Mouse (Mus musculus) forebrain, embryonic 13.5 days (tissue): Measurements from ENCODE around the gene Psg16. TPM values are rescaled to one million over a fixed set of nuclear protein-coding genes. Genes with fewer than 3 reads are reported as not detected.
"Not testable (repeated sequence)": the region's sequence is repeated elsewhere in the genome, so short reads cannot be mapped to it uniquely, and the experiment has no call there.

ENCODE experiments used
- ATAC-seq: fragments of 200-750 bp; cut with Nextera tagmentation; 2 replicates; pipeline ENCODE4 v1.8.0; 2017
- H3K27ac ChIP-seq: fragments of 300-500 bp; sonication (generic); 2 replicates; pipeline ENCODE4 v1.5.1; 2015; ENCODE audit warnings: inconsistent platforms, mild to moderate bottlenecking, moderate library complexity
- H3K27me3 ChIP-seq: fragments of 300-500 bp; sonication (generic); 2 replicates; pipeline ENCODE4 v1.6.1; 2015; ENCODE audit warnings: mild to moderate bottlenecking, inconsistent platforms
- H3K36me3 ChIP-seq: fragments of 300-500 bp; sonication (generic); 2 replicates; pipeline ENCODE4 v1.6.1; 2015; ENCODE audit warnings: mild to moderate bottlenecking, inconsistent platforms; ENCODE audit not compliant: poor library complexity, severe bottlenecking
- H3K4me1 ChIP-seq: fragments of 300-500 bp; sonication (generic); 2 replicates; pipeline ENCODE4 v1.6.1; 2015; ENCODE audit warnings: inconsistent platforms
- H3K4me2 ChIP-seq: fragments of 300-500 bp; sonication (generic); 2 replicates; pipeline ENCODE4 v1.6.1; 2015; ENCODE audit warnings: inconsistent platforms, mild to moderate bottlenecking, moderate library complexity
- H3K4me3 ChIP-seq: fragments of 300-500 bp; sonication (generic); 2 replicates; pipeline ENCODE4 v1.5.1; 2015; ENCODE audit warnings: mild to moderate bottlenecking, inconsistent platforms
- H3K9ac ChIP-seq: fragments of 300-500 bp; sonication (generic); 2 replicates; pipeline ENCODE4 v1.6.1; 2015; ENCODE audit warnings: mild to moderate bottlenecking, inconsistent platforms
- H3K9me3 ChIP-seq: fragments of 300-500 bp; sonication (generic); replicated peaks from 2 replicates; pipeline ENCODE4 v1.6.1; 2016; ENCODE audit warnings: inconsistent platforms
- WGBS: fragments of 180-500 bp; shearing (Covaris S2); methylation state at CpG from one replicate; pipeline ENCODE4 v1.1.7; 2015; 5-methylcytosine and 5-hydroxymethylcytosine counted together
- polyA plus RNA-seq: library from polyadenylated mRNA; unstranded; fragments of >200 nt; fragmentation: Nextera tagmentation; extraction: Ambion mirVana; gene quantifications from 2 replicates; pipeline ENCODE4 v1.2.1, GENCODE M21; 2015

The Psg16 gene
- polyA plus RNA-seq, 1 experiment from 2014 or later, result 0.53 TPM

GRCm38 (mm10) chr7:17058071-17058689 lies 15.7 kb upstream of the Psg16 start:
- peak; percentile 37 for ATAC-seq
- peaks cover 67% of the 10 kb centered on the region for H3K4me1 ChIP-seq
- H3K4me2 ChIP-seq, result peak overlapping the region; percentile 34
- no peak overlapping the region for H3K4me3 ChIP-seq
- H3K27ac ChIP-seq, result peak overlapping the region; percentile 85
- H3K9me3 ChIP-seq, result no peaks in the 10 kb centered on the region
- 3% methylated on average over 16 of the region's 16 CpGs for WGBS
- peaks cover 5% of the 10 kb centered on the region; the same call in 1 of the 2 replicates for H3K27me3 ChIP-seq
- H3K36me3 ChIP-seq, result 0 out of 2 replicates have a peak, but pooled peaks cover 10% of the 10 kb centered on the region
- peak overlapping the region; percentile 23; the same call in 1 of the 2 replicates for H3K9ac ChIP-seq

- ATAC-seq, result peak; percentile 13; the same call in 1 of the 2 replicates
- Histone ChIP-seq H3K4me3 (no peak overlapping the region), H3K9ac (no peak overlapping the region), H3K4me2 (peak overlapping the region; percentile 73; the same call in 1 of the 2 replicates), H3K36me3 (0 out of 2 replicates have a peak, but pooled peaks cover 2% of the 10 kb centered on the region), H3K27me3 (peaks cover 8% of the 10 kb centered on the region; the same call in 1 of the 2 replicates), H3K27ac (peak overlapping the region; percentile 85), H3K9me3 (no peaks in the 10 kb centered on the region), H3K4me1 (peaks cover 67% of the 10 kb centered on the region)
- 35% methylated on average over 8 of the region's 8 CpGs for WGBS
These were observed 14.9 kb upstream of the Psg16 start for GRCm38 (mm10) chr7:17058816-17059462.

- H3K9me3 ChIP-seq, result no peaks in the 10 kb centered on the region
- H3K36me3 ChIP-seq, result 0 out of 2 replicates have a peak, but pooled peaks cover 1% of the 10 kb centered on the region
- no peak for ATAC-seq
- peak overlapping the region; percentile 82 for H3K27ac ChIP-seq
- H3K4me2 ChIP-seq, result peak overlapping the region; percentile 73
- H3K4me3 ChIP-seq, result no peak overlapping the region
- peaks cover 67% of the 10 kb centered on the region for H3K4me1 ChIP-seq
- peaks cover 8% of the 10 kb centered on the region; the same call in 1 of the 2 replicates for H3K27me3 ChIP-seq
- no peak overlapping the region for H3K9ac ChIP-seq
- WGBS, result 69% methylated on average over 3 of the region's 3 CpGs
These were observed 14.4 kb upstream of the Psg16 start for GRCm38 (mm10) chr7:17059463-17059844.

GRCm38 (mm10) chr7:17060031-17060781 lies 13.6 kb upstream of the Psg16 start:
- ATAC-seq, result peak; percentile 42
- Histone ChIP-seq H3K4me1 (peaks cover 67% of the 10 kb centered on the region), H3K27ac (peak overlapping the region; percentile 82)

GRCm38 (mm10) chr7:17060782-17061605 lies 12.8 kb upstream of the Psg16 start:
- WGBS, result 63% methylated on average over 22 of the region's 22 CpGs
- Histone ChIP-seq H3K27me3 (peaks cover 8% of the 10 kb centered on the region; the same call in 1 of the 2 replicates), H3K4me2 (peak overlapping the region; percentile 73), H3K9ac (no peak overlapping the region), H3K4me1 (peaks cover 63% of the 10 kb centered on the region), H3K36me3 (no peaks in the 10 kb centered on the region), H3K9me3 (no peaks in the 10 kb centered on the region), H3K27ac (peak overlapping the region; percentile 82), H3K4me3 (peak overlapping the region; percentile 13; the same call in 1 of the 2 replicates)
- no peak for ATAC-seq

More at GRCm38 (mm10) chr7:17060031-17060781, 13.6 kb upstream of the Psg16 start:
- Histone ChIP-seq H3K4me3 (peak overlapping the region; percentile 13; the same call in 1 of the 2 replicates), H3K4me2 (peak overlapping the region; percentile 73), H3K36me3 (no peaks in the 10 kb centered on the region), H3K9me3 (no peaks in the 10 kb centered on the region), H3K27me3 (peaks cover 8% of the 10 kb centered on the region; the same call in 1 of the 2 replicates), H3K9ac (no peak overlapping the region)
- 24% methylated on average over 9 of the region's 9 CpGs for WGBS

- peaks cover 8% of the 10 kb centered on the region; the same call in 1 of the 2 replicates for H3K27me3 ChIP-seq
- H3K4me1 ChIP-seq, result peaks cover 52% of the 10 kb centered on the region
- H3K9me3 ChIP-seq, result no peaks in the 10 kb centered on the region
- peak within 1 kb of the TSS; percentile 73 for H3K4me2 ChIP-seq
- H3K27ac ChIP-seq, result no peak within 1 kb of the TSS; the same call in 1 of the 2 replicates
- peak within 1 kb of the TSS; percentile 42 for H3K4me3 ChIP-seq
- ATAC-seq, result peak; percentile 89
- WGBS, result under 1% methylated on average over 15 of the region's 15 CpGs
- peak within 1 kb of the TSS; percentile 67 for H3K9ac ChIP-seq
- no peaks in the 10 kb centered on the region for H3K36me3 ChIP-seq
These were observed 11.5 kb upstream of the Psg16 start, which contains the start of gene Hif3a for GRCm38 (mm10) chr7:17062389-17062788. Hif3a (minus strand) TSS chr7:17062427.

GRCm38 (mm10) chr7:17062845-17063244 lies 11.0 kb upstream of the Psg16 start:
- WGBS, result 18% methylated on average over 11 of the region's 11 CpGs
- Histone ChIP-seq H3K36me3 (no peaks in the 10 kb centered on the region), H3K4me1 (peaks cover 49% of the 10 kb centered on the region), H3K4me2 (peak overlapping the region; percentile 73), H3K27me3 (peaks cover 8% of the 10 kb centered on the region; the same call in 1 of the 2 replicates), H3K4me3 (peak overlapping the region; percentile 42), H3K9me3 (no peaks in the 10 kb centered on the region), H3K9ac (peak overlapping the region; percentile 67), H3K27ac (no peak overlapping the region)
- ATAC-seq, result peak; percentile 13; the same call in 1 of the 2 replicates

GRCm38 (mm10) chr7:17065620-17066019 lies 8.2 kb upstream of the Psg16 start:
- Histone ChIP-seq H3K9ac (no peak overlapping the region), H3K4me2 (no peak overlapping the region), H3K27ac (no peak overlapping the region), H3K9me3 (no peaks in the 10 kb centered on the region), H3K4me3 (no peak overlapping the region), H3K27me3 (peaks cover 14% of the 10 kb centered on the region; the same call in 1 of the 2 replicates), H3K4me1 (peaks cover 21% of the 10 kb centered on the region), H3K36me3 (no peaks in the 10 kb centered on the region)
- no peak for ATAC-seq
- 83% methylated on average over 8 of the region's 9 CpGs for WGBS

- WGBS, result 7% methylated on average over 2 of the region's 2 CpGs
- Histone ChIP-seq H3K36me3 (no peaks in the 10 kb centered on the region), H3K9ac (no peak overlapping the region), H3K4me1 (peaks cover 13% of the 10 kb centered on the region), H3K27ac (no peak overlapping the region), H3K4me3 (no peak overlapping the region), H3K27me3 (peaks cover 14% of the 10 kb centered on the region; the same call in 1 of the 2 replicates), H3K4me2 (no peak overlapping the region), H3K9me3 (no peaks in the 10 kb centered on the region)
- peak; percentile 8; the same call in 1 of the 2 replicates for ATAC-seq
These were observed 7.4 kb upstream of the Psg16 start for GRCm38 (mm10) chr7:17066412-17066811.

- H3K4me3 ChIP-seq, result no peak overlapping the region
- H3K36me3 ChIP-seq, result no peaks in the 10 kb centered on the region
- H3K4me2 ChIP-seq, result no peak overlapping the region
- no peak overlapping the region for H3K27ac ChIP-seq
- H3K9ac ChIP-seq, result no peak overlapping the region
- no peaks in the 10 kb centered on the region for H3K9me3 ChIP-seq
- H3K4me1 ChIP-seq, result peaks cover 7% of the 10 kb centered on the region
- H3K27me3 ChIP-seq, result peaks cover 14% of the 10 kb centered on the region; the same call in 1 of the 2 replicates
- no peak for ATAC-seq
These were observed 6.8 kb upstream of the Psg16 start for GRCm38 (mm10) chr7:17067000-17067399.

GRCm38 (mm10) chr7:17067651-17068050 lies 6.2 kb upstream of the Psg16 start:
- peaks cover 14% of the 10 kb centered on the region; the same call in 1 of the 2 replicates for H3K27me3 ChIP-seq

More at GRCm38 (mm10) chr7:17067651-17068050, 6.2 kb upstream of the Psg16 start:
- not testable (repeated sequence) for H3K9me3 ChIP-seq, H3K9ac ChIP-seq, H3K36me3 ChIP-seq, ATAC-seq, H3K4me1 ChIP-seq, H3K4me2 ChIP-seq, H3K27ac ChIP-seq, H3K4me3 ChIP-seq
- 65% methylated on average over 5 of the region's 5 CpGs for WGBS
